Mouse (Mus musculus) heart, postnatal 4 days (tissue): ENCODE measurements around the gene Prr23a1. TPM values are rescaled to one million over a fixed set of nuclear protein-coding genes. Genes with fewer than 3 reads are reported as not detected.

ENCODE experiments used
- DNase-seq: peaks from one replicate; pipeline ENCODE4 v3.0.0; 2021
- total RNA-seq, 2 experiments: library from RNA; stranded (reverse); gene quantifications; 2 replicates each; pipeline ENCODE4 v1.2.3; 2021

The Prr23a1 gene
- total RNA-seq = not detected

GRCm38 (mm10) chr9:98842117-98842516, at the start of gene Prr23a1:
Gene Prr23a1, plus strand, starts transcription at chr9:98842503.
- DNase-seq = no peak

GRCm38 (mm10) chr9:98799021-98799420, 43.3 kb upstream of the Prr23a1 start:
- no peak for DNase-seq

- DNase-seq = no peak
These were observed 38.3 kb upstream of the Prr23a1 start for GRCm38 (mm10) chr9:98803971-98804370.

DNA sequence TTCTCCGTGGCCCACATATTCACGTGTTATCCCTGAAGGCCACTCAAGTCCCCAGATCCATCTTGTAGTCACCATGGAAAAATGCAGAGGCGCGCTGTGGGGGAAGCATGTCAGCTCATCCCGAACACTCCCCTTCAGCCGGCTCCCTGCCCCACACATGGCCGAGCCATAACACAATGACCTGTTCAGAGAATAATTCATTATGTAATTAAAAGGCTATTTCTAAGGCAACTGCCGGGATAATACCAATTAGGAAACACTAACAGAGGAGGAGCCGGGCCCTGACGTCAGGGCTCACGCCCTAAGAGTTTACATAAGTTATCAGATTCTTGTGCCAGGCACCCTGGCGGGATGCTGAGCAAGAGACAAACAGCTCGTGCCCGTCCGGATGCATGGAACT, 36.8 kb upstream of the Prr23a1 start:
- DNase-seq = no peak

GRCm38 (mm10) chr9:98805934-98806333, 36.4 kb upstream of the Prr23a1 start:
- DNase-seq = no peak

- no peak for DNase-seq
These were observed 34.7 kb upstream of the Prr23a1 start for GRCm38 (mm10) chr9:98807631-98808030.

DNA sequence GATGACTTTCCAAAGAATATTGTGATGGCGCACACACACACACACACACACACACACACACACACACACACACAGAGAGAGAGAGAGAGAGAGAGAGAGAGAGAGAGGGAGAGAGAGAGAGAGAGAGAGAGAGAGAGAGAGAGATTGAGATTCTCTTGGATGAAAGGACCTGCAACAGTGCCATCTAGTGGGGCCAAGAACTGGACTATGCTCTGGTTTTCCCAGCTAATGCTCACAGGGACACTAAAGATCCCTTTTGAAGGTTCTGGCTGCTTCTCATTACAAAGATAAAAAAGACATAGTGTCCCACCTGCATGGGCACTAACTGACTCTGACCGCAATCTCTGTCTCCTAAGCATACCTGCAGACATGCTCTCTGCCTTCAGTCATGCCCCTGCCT, 32.8 kb upstream of the Prr23a1 start:
- DNase-seq = peak; percentile 65

DNA sequence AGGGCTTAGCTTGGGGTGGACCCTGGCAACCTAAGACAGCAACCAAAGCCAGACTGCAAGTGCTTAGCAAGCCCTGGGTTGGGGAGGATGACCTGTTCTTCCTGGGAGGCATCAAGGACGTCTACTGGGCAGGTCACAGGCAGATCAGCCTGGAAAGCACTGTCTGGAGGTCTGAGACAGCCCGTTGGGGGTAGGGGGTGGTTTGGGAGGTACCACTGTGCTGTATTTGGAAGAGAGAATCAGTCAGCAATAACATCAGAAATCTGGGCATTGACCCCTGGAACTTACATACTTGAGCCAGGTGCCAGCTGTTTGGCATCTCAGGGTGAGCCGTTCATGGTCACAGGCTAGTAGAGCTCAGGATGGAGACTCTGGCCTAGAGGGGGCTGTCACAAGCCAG, 26.2 kb upstream of the Prr23a1 start:
- DNase-seq = no peak

DNA sequence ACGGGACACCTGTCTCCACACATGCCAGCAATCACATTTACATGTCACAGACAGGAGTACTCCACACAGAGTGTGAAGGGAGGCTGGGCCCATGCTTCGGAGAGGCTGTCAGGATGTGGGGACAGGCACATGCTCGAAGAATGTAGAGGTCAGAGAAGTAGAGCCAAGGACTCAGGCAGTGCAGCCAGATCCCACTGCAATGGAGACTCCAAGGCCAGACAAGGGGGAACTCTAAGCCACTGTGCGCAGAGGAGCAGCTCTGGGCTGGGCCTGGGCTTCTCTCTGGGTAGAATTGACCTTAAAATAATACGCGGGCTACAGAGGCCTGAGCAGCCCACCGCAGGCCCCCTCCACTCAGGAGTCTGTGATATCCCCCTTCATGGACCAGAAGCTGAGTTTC, 24.7 kb upstream of the Prr23a1 start:
- DNase-seq = no peak

- no peak for DNase-seq
These were observed 23.3 kb upstream of the Prr23a1 start for GRCm38 (mm10) chr9:98818971-98819370.

DNA sequence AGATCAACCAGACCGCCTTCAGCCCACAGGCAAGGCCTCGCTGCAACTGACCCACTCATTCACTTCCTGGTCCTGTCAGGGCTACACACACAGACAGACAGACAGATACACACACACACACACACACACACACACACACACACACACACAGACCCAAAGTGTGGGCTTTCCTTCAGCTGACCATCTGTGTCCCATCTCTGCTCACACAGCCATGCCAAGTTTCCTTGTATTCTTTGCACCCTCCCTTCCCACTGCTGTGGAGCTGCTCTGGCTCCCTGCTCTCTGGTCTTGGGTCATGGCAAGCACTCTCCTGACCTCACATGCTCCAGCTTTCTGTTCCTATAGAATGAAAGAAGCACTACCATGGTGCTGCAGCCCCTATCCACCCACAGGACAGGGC, 22.8 kb upstream of the Prr23a1 start:
- DNase-seq = no peak

GRCm38 (mm10) chr9:98820461-98820860, 21.8 kb upstream of the Prr23a1 start:
- no peak for DNase-seq

DNA sequence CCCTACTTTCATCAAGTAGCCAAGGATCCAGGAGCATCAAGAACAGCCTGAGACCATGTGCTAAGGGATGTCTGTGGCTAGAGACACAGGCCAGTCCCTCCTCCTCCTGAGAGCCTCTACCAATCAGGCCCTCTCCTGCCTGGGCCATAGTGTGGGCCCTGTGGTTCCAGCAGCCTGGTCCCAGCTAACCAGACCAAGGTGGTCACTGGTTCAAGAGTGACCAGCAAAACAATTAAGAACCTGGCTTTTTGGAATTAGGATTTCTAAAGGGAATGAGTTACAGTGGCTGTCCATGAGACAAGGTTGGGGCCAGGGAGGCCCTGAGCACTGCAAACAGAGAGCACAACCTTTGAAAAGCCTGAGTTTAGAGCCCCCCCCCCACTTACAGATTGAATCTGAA, 21.2 kb upstream of the Prr23a1 start:
- DNase-seq = no peak

GRCm38 (mm10) chr9:98823805-98824204, 18.5 kb upstream of the Prr23a1 start:
- no peak for DNase-seq

- DNase-seq = no peak
These were observed 12.8 kb upstream of the Prr23a1 start for GRCm38 (mm10) chr9:98829508-98829907.

DNA sequence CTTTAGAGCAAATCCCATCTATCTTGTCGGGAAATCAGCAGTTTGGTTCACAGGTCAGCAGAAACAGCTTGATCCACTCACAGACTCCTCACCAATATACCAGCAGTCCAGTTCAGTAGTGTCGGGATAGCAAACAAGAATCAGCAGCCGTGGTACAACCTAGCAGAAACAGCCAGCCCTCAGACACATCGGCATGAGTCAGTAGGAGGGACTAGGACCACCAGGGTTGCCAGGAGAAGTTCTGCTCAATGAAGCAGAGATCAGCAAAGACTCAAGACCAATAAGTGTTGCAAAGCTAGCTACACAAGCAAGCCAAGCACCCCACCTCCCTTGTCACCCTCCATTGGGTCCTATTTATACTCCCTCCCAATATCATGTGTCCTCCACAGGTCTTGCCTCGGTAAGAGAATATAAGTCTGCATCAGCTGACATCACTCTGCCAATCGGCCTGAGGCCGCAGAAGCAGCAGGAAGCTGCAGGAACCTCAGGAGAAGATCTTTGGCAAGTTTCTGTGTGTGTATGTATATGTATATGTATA, 4.7 kb upstream of the Prr23a1 start:
- no peak for DNase-seq

- no peak for DNase-seq
These were observed 13.9 kb downstream of the Prr23a1 start, which contains the start of gene Prr23a2 for GRCm38 (mm10) chr9:98856210-98856609. Gene Prr23a2, plus strand, starts transcription at chr9:98856494.

DNA sequence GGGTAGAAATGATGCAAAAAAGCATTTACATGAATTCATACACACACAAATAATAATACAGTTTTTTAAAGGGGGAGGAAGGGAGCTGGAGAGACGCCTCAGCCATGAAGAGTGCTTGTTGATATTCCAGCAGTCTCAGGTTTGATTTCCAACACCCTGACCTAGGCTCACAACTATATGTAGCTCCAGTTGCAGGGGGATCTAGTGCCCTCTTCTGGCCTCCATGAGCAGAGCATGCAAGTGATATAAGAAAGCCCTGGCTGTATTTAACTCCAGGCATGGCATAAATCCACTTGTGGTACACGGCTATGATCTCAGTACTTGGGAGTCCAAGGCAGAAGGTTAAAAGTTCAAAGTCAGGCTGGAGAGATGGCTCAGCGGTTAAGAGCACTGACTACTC, 21.2 kb downstream of the Prr23a1 start:
- DNase-seq = no peak

DNA sequence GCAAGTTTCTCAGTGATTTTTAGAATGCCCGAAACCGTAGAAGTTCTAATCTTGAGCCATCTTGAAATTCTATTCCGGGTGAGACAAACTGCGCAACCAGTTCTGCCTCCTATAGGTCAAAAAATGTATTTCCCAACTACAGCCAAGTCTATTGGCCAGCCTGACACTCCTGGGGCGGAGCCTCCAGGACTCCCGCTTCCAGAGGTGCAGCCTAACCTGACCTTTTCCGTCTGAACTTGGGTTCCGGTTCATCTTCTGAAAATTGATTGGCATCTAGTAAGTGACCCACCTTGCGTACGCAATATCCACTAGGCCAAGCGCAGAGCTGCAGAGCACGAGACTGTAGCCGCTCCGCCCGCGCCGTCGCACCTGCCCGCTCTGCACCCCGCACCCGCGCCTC, 22.3 kb downstream of the Prr23a1 start, which contains the start of gene Prr23a3:
Gene Prr23a3 (plus strand): TSS at position 197 of the 400 bp plus-strand sequence.
- no peak for DNase-seq

Other genes starting within 250 kb of the Prr23a1 start
- gene Mrps22, start 240.8 kb upstream of the Prr23a1 start, total RNA-seq = 10 to 100 TPM; 39.9 to 44.6 TPM
- gene Prr23a2, start 14.0 kb downstream of the Prr23a1 start, total RNA-seq = not detected
- gene Prr23a3, start 22.3 kb downstream of the Prr23a1 start, total RNA-seq = not detected
- gene 7420426K07Rik, start 60.6 kb downstream of the Prr23a1 start, total RNA-seq = not detected
- not detected for gene Foxl2, start 112.8 kb downstream of the Prr23a1 start, total RNA-seq
- 10 to 100 TPM; 12.5 to 14.2 TPM for gene Faim, start 143.9 kb downstream of the Prr23a1 start, total RNA-seq
- not detected for gene Gm1123, start 193.2 kb downstream of the Prr23a1 start, total RNA-seq